Mouse (Mus musculus) layer of hippocampus, adult 8-10 months (tissue): ENCODE measurements around the gene Krtcap2. TPM values are rescaled to one million over a fixed set of nuclear protein-coding genes. Genes with fewer than 3 reads are reported as not detected.
A peak's percentile ranks its signal among the peaks of the same experiment; 100 is the strongest.

Experiments used
- DNase-seq, 2 experiments: peaks; one replicate each; pipeline ENCODE4 v3.0.0; 2022; ENCODE audit warnings: low spot score in 2 of 2
- total RNA-seq, 4 experiments: library from RNA; stranded (reverse); gene quantifications; 2 replicates each; pipeline ENCODE4 v1.2.4; 2022

The Krtcap2 gene
- total RNA-seq, 4 experiments from 2014 or later = 73.9 to 82.9 (median 79.4) TPM

DNA sequence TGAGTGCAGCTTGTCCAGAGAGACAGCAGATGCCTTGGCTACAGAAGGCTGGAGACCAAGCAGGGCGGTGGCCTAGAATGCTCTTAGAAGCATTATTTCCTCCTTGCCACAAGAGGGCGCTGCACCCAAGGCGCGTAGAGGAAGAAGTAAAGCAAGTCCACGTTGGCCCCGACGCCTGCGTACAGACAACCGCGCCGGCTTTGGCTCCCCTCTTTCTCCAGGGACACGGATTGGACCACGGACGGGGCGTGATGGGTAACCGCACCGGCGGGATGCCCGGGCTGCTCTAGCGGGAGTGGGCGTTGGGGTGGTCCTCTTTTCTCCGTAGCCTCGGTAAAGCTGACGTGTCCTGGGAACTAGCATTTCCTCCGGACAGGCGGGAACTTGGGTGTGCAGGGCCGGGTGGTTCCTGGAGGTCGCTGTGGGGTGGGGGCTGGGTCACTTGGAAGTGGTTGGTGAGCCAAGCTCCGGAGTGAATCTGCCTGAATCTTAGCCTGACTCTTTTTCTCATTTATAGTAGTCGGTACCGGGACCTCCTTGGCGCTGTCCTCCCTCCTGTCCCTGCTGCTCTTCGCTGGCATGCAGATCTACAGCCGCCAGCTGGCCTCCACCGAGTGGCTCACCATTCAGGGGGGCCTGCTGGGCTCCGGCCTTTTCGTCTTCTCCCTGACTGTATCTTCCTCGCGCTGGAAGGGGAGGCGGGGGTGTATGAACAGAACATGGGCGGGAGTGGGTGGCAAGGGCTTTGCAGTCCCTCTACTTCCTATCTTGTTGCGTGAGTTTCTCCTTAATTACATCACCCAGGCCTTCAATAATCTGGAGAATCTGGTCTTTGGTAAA lies 715 bp downstream of the Krtcap2 start, which contains the start of gene Trim46:
Gene Trim46 (minus strand): TSS at position 49 of the 840 bp plus-strand sequence.
- peak; percentile 89 to 91 for DNase-seq

DNA sequence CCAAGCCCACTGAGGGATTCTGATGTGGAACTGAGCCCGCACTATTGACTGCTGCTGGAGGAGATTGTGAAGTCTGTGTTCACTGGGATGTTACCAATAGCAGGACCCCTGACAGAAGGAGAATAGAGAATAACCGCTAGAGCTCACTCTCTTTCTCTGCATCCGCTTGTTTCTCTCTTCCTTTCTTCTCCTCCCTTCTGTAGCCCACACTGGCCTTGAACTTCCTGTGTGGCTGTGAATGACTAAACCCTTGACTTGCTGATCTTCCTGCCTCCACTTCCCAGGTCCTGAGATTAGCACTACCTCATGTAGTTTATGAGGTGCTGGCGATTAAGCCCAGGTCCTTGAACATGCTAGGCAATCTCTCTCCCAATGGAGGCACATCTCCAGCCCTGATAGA lies 1.7 kb downstream of the Krtcap2 start:
- no peak for DNase-seq

DNA sequence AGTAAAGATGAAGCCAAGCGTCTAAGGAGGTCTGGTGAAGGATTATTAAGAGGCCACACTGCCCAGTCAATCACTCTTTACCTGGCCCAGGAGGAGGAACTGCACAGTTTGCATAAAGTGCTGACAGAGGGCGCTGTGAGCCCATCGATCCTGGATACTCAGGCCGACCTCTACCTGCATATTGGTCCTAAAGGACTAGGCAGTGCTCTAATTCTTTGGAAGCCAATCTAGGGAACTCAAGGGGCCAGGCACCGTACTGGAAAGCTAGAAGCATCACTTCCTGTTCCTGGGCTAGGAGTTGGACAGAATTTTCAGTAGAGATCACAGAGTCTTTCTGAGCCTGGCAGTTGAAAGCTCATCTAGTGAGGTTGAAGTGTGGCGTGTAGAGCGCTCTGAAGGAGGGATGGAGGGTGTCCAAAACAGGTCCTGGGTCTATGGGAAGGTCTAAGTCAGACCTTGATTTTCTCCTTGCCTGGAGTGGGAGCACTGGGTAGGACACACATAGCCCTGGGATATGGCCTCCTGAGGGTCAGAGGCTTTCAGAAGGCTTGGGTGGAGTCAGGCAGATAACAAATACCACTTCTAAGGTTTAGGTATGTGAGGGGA lies 4.8 kb downstream of the Krtcap2 start:
- DNase-seq = no peak

DNA sequence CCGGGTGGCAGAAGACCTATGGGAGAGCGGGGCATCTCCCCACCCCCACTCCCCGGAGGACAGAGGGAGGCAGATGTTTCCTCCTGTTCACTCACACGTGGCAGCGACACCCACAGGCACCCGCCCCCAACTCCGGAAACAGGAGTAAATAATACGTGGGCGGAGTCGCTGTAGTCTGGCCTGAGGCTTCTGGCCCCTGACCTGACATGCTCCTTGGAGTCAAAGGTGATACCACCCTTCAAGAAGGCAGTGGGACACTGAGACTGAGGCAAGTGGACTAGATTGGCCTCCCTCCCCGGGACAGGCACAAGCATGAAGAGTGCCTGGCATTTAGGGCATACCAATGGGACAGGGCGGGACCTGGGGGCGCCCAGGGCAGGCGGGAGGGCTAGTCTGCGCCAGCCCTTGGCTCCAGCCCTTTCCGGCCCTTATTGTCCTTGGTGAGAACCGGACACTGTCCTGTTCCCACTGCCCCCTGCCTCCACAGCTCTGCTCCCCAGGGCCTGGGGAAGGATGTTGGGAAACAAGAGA lies 5.7 kb downstream of the Krtcap2 start:
- DNase-seq = no peak

DNA sequence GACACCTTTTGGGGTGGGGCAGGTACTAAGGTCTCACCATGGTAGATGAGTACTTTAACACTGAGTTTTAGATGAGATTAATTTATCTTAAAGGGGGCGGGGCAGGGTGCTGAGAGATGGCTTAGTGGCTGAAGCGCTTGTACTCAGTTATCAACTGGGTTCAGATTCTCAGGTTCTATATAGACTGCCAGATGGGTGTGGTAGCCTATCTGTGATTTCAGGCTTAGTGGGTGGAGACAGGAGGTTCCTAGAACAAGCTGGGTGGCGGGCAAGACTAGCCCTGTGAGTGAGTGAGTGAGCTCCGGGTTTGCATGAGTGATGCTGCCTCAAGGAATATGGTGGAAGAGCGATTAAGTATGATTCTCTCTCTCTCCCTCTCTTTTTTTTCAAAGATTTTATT lies 9.2 kb downstream of the Krtcap2 start:
- no peak for DNase-seq

DNA sequence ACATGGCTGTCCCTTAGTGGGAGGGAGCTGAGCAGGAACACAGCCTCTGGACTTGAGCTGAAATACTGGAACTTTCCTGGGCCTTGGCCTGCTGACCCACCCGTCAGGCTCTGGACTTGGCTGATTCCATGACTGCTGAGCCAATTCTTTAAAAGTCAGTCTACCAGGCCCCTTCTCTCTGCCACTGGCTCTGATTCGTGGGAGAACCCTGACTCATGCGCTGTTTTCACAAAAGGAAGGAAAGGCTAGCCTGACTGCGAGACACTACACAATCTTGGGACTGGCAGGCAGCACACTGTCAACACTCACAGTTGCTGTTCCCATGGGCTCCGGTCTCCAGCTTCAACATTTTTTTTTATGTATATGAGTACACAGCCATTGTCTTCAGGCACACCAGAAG lies 10.4 kb downstream of the Krtcap2 start:
- DNase-seq = peak in 1 of 2 experiments; percentile 2

DNA sequence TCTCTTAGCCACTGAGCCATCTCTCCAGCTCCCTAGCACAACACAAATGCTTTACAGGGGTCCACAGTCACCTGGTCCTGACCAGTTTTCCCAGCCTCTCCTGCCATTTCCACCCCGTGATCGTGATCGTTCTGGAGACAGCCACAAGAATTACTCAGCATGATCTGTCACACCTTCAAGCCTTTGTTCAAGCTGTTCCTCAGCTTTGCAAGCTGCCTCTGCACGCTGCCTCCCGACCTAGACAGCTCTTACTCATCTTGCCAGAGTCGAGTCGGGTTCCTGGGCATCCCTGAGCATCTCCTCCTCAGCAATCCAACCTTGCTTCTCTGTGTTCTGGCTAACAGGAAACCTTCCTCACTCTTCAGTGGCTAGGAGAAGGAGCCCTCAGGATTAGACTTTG lies 13.3 kb downstream of the Krtcap2 start, which contains the start of gene Dpm3:
Gene Dpm3 (plus strand): TSS at position 283 of the 400 bp plus-strand sequence.
- no peak for DNase-seq

DNA sequence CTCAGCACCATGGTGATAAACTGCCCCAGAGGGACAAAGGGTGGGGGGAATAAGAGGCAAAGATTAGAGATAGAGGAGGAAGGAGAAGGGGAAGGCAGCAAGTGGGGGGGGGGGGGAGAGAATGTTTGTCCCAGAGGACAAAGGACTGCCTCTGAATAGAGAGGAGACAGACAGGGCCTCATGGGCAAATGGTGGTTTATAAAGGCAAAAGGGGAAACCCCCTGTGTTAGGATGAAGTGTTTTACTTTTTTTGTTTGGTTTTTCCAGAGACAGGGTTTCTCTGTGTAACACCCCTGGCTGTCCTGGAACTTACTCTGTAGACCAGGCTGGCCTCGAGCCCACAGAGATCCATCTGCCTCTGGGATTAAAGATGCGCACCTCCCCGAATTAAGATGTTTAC lies 14.4 kb downstream of the Krtcap2 start:
- DNase-seq = no peak

DNA sequence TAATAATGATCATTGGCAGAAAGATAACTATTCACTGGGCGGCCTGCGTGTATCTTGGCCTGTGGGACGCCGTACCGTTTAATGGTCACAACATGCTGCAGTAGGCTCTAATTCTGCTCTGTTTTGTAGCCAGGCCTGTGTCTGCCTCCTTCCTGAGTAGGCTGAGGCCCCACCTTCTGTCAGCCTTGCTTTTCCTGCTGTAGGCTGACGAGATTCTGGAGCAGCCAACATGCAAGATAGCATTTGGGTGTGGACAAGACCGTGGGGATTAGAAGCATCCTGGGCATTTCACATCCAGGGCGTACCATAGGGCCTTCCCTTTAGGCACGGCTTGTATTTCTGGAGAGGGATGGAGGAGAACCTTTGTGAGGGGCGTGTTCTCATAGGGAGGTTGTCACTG lies 16.7 kb downstream of the Krtcap2 start:
- no peak for DNase-seq

DNA sequence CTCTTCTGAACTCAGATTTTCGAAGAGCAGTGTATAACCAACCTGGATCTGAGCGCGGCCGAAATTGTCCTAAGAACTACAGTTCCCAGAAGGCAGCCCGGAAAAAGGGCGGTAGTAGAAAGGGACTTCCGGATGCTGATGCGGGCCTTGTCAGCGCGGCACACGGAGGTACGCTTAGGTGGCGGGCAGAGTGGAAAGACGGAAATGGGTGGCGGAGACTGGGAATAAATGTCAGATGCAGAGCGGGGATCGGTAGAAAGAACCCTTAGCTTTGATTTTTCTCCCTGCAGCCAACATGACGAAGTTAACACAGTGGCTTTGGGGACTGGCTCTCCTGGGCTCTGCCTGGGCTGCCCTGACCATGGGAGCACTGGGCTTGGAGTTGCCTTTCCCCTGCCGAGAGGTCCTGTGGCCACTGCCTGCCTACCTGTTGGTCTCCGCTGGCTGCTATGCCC lies 20.7 kb downstream of the Krtcap2 start:
- peak; percentile 78 to 83 for DNase-seq

DNA sequence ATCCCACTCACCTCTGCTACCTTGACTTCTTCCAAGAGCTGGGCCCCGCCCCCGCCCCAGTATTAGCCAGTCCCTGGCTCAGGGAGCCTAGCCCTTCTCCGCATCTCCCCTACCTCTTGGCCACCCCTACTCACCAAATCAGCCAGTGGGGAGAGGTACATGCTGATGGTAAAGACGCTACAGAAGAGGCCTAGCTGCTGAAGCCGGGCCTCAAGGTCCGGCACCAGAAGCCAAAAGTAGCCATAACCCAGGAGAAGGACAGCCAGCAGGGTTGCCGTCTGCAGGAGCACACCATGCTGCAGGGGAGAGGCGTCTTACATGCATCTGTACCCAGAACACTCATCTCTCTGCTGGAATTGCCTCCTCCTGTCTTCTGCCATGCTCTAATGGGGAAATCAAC lies 23.1 kb downstream of the Krtcap2 start:
- DNase-seq = no peak

DNA sequence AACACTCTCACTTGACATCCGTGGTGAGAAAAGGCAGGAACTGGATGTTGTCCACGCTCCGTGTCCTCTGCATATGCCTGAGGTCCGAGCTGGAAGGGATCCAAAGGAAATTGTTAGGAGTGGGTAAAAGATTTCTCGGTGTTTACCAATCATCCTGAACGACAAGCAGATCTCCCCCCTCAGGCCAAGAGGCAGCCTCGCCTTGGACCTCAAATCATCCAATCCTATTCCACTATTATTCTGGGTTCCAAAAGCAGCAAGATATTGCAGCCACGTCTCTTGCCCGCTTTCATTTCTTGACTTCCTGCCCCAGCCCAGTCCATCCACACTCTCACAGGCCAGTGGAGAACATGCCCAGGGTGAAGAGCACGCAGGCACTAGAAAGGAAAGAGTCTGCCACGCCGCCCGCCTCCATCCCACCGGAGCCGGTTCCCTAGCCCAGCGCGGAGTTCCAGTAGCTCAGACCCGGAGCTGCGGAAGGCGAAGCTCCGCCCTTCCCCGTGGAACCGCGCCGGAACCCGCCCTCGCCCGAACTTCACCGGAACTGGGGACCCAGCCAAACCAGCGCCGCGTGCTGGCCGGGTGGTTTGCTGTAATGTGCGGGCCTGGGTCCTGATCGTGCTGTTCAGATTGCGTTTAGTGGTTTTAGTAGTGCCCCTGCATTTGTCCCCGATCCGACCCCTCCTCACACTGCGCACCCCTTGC lies 24.4 kb downstream of the Krtcap2 start, which contains the start of gene Slc50a1:
Gene Slc50a1 (minus strand): TSS at position 520 of the 705 bp plus-strand sequence.
- DNase-seq = peak; percentile 60 to 80

DNA sequence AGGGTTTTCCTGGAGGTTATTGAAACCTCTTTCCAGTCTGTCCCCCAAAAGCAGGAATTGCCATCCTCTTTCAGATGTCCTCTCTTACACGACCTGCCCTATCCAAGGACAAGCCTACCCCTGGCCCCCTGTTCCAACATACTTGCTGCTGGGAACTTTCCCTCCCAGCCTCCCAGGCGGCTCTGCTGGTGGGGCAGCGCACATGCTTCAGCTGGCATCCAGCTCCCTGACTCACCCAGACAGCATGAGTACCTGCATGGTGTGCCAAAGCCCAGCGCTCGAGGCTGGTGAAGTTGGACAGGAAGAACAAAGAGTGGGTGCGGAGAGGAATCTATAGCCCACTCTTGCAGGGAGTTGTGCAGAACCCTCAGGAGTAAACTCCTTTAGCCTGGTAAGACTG lies 25.1 kb downstream of the Krtcap2 start:
- DNase-seq = peak; percentile 68 to 71

DNA sequence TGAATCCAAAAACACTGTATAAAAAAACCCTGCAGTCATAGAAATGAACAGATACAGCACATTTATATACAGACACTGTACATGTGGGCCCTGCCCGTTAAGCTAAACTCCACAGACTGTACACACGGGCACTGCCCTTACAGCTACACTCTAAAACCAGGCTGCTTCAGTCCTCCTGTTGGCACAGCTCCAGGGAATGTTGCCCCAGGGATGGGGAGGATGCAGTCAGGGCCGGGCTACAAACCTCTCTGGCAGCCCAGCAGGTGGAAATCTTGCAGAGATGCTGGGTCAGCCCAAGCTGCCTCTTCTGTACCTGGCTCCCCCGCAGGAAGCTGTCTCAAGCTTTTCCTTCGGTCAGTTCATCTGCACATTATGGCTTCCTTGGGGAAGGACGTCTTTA lies 26.0 kb downstream of the Krtcap2 start:
- DNase-seq = no peak

DNA sequence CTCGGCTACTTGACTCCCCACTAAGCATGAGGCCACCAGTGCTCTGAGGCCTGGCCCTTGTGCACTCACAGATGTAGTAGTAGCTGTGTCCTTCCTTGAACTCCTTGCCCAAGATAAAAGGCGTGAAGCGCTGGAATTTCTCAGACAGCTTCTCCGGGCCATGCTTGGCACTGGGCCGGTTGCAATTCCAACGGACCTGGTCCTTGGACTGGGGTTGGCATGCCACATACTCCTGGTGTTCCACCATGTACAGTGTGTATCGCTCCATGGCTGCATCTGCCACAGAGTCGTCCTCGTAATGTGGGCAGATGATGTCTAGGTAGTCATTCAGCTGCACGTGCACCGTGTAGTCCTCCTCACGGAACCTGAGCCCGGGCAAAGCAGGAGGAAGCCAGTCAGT lies 30.3 kb downstream of the Krtcap2 start:
- DNase-seq = no peak

DNA sequence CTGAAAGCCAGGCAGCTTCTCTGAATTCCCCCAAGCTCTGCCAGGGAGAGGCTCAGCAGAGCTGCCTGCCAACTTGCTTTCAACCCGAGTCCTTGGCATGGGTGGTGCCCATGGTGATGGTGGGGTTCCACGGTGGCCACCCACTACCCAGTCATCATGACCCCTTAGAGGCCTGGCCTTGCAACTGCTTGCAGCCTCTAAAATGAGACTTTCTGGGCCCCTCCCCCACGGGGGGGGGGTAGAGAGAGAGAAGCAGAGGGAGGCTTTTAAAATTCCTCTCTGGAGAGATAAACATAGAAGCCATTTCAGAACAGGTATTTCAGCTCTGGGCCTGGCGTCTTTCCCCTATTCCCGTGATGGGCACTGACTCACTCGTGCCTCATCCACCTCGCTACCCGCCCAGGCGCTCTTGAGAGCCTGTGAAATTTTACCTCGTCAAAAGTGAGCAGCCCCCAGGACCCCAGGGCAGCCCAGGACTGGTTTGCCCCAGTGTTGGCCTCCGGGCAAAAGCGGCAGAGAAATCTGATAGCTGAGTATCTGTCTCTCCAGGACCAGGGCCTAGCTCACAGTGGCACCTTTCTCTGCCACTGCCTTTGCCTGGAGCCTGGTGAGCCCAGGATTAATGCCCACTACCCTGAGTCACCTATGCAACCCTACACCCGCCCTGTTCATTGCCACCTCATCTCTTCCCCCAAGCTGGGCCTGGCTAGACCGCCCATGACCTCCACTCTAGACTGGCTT lies 31.7 kb downstream of the Krtcap2 start:
- DNase-seq = no peak

DNA sequence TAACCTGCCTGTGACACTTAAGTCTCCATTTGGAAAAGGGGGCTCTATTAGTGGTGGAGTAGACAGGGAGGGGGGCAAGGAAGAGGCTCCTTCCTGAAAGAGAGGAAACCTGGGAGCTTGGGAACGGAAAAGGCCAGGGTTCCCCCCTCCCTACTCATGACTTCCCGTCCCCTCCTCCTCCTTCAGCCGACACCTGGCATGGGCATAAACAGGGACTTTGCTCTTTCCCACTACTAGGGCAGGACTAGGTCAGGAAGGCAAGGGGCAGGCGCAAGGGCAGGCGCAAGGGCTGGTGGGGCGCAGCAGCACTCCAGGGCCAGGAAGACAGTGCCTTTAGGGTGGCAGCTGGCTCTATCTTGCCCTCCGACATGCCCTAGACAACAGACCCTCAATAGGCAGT lies 32.3 kb downstream of the Krtcap2 start:
- no peak for DNase-seq

DNA sequence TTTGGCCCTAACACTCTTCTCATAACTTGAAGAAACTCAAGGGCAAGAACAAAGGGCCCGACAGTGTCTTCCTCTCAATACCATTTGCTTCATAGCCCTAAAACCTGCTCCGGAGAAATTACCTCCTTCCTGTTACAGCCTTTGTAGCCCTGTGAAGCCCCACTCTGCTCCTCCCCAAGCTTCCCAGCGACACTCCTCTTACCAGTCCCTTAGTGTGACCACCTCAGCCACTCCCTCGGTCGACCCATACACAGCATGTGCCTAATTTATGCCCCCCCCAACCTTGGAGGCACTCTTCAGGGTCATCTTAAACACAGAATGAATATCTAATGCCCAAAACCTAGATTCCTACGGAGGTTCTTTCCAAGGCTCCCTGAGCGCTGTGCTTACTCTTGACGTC lies 32.9 kb downstream of the Krtcap2 start:
- no peak for DNase-seq

DNA sequence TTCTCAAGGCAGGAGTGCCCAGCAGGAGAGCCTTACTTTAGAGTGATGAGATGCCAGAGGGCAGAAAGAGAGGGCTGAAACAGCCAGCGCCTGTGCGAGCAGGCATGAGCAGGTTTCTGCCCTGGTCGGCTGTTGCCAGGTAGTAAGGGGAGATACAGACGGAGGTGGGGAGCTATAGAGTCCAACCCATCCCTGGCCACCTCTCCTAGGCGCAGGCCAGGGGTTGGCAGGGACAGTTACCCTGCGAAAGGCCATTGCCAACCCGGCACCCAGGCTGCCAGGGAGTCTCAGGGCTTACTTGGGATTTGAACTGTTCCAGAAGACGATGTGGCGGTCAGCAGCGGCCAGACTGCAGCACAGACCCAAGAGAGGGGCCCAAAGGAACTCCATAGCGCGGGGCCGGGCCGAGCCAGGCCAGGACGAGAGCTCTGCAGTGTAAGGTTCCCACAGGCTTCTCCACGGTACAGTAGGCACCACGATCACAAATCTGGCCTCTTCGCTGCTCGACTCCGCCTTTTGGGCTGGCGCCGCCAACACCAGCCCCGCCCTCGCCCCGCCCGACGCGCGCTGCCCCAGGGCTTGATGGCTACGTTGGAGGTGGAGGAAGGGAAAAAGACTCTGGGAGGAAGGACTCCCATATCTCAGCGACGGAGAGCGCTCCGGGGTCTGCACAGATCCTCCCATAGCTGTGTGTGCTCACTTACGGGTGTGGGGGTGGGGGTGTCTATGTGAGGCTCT lies 33.6 kb downstream of the Krtcap2 start:
- DNase-seq = peak; percentile 78 to 84

DNA sequence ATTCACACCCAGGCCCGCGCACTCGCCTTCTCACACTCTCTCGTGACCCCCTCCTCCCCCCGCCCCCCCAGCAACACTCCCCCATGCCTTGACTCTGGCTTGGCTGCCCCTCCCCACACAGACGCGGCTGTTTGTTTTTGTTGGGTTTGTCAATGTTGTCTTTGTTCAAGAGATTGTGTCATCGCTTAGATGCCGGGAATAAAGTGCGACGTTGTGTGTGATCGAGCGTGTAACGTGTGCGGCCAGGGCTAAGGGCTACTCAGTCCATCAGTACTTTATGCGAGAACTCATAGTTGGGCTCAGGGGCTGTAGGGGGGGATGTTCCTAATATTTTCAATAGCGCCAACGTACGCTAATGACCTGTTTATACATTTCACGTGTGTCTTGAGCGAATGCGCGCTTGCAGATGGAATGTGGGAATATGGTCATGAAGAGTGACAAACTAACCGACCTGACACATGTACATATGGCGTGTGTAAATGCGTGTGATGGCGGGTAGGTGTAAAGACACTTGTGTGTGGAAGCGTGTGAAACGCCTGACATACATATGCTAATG lies 34.4 kb downstream of the Krtcap2 start:
- peak in 1 of 2 experiments; percentile 67 for DNase-seq
